Mouse (Mus musculus) limb, embryonic 12.5 days (tissue): ENCODE measurements around the gene Pomc. TPM values are rescaled to one million over a fixed set of nuclear protein-coding genes. Genes with fewer than 3 reads are reported as not detected.

ENCODE experiments used
- ATAC-seq: fragments of 200-750 bp; cut with Nextera tagmentation; 2 replicates; pipeline ENCODE4 v1.8.0; 2017; ENCODE audit warnings: low read depth, moderate TSS enrichment; ENCODE audit not compliant: insufficient number of reproducible peaks, insufficient read depth, low FRiP score, low TSS enrichment
- H3K27ac ChIP-seq: fragments of 300-500 bp; sonication (generic); 2 replicates; pipeline ENCODE4 v1.5.1; 2016; ENCODE audit warnings: mild to moderate bottlenecking, moderate library complexity
- H3K27me3 ChIP-seq: fragments of 300-500 bp; sonication (generic); 2 replicates; pipeline ENCODE4 v1.6.1; 2016; ENCODE audit warnings: mild to moderate bottlenecking, moderate library complexity
- H3K36me3 ChIP-seq: fragments of 300-500 bp; sonication (generic); 2 replicates; pipeline ENCODE4 v1.6.1; 2016; ENCODE audit warnings: mild to moderate bottlenecking, moderate library complexity
- H3K4me1 ChIP-seq: fragments of 300-500 bp; sonication (generic); replicated peaks from 2 replicates; pipeline ENCODE4 v1.6.1; 2016
- H3K4me2 ChIP-seq: fragments of 300-500 bp; sonication (generic); 2 replicates; pipeline ENCODE4 v1.6.1; 2016; ENCODE audit warnings: mild to moderate bottlenecking, moderate library complexity
- H3K4me3 ChIP-seq: fragments of 300-500 bp; sonication (generic); replicated peaks from 2 replicates; pipeline ENCODE4 v1.5.1; 2016; ENCODE audit warnings: mild to moderate bottlenecking
- H3K9ac ChIP-seq: fragments of 300-500 bp; sonication (generic); replicated peaks from 2 replicates; pipeline ENCODE4 v1.6.1; 2016; ENCODE audit warnings: mild to moderate bottlenecking, moderate library complexity
- H3K9me3 ChIP-seq: fragments of 300-500 bp; sonication (generic); 2 replicates; pipeline ENCODE4 v1.6.1; 2016; ENCODE audit warnings: mild to moderate bottlenecking, moderate library complexity
- WGBS: fragments of 180-500 bp; shearing (Covaris S2); methylation state at CpG from one replicate; pipeline ENCODE4 v1.1.7; 2016; 5-methylcytosine and 5-hydroxymethylcytosine counted together
- polyA plus RNA-seq: library from polyadenylated mRNA; unstranded; fragments of >200 nt; fragmentation: Nextera tagmentation; extraction: Ambion mirVana; gene quantifications from 2 replicates; pipeline ENCODE4 v1.2.1, GENCODE M21; 2016

Gene Pomc
- polyA plus RNA-seq, 1 experiment from 2014 or later: 5.4 TPM

- ATAC-seq: no peak
Observed at GRCm38 (mm10) chr12:4006079-4006478, 51.3 kb downstream of the Pomc start.

GRCm38 (mm10) chr12:4007181-4007580, 52.4 kb downstream of the Pomc start:
- Histone ChIP-seq H3K4me3 (no peak overlapping the region), H3K9me3 (no peaks in the 10 kb centered on the region), H3K36me3 (no peaks in the 10 kb centered on the region), H3K27me3 (no peaks in the 10 kb centered on the region; the same call in 1 of the 2 replicates), H3K27ac (no peak overlapping the region), H3K4me1 (peaks cover 23% of the 10 kb centered on the region), H3K9ac (no peak overlapping the region), H3K4me2 (no peak overlapping the region)
- 43% methylated on average over 4 of the region's 4 CpGs for WGBS
- no peak for ATAC-seq

More at GRCm38 (mm10) chr12:4006079-4006478, 51.3 kb downstream of the Pomc start:
- 87% methylated on average over 7 of the region's 7 CpGs for WGBS
- Histone ChIP-seq H3K36me3 (no peaks in the 10 kb centered on the region), H3K27ac (no peak overlapping the region), H3K4me2 (no peak overlapping the region), H3K27me3 (no peaks in the 10 kb centered on the region; the same call in 1 of the 2 replicates), H3K4me1 (peaks cover 23% of the 10 kb centered on the region), H3K4me3 (no peak overlapping the region), H3K9me3 (no peaks in the 10 kb centered on the region), H3K9ac (no peak overlapping the region)

- ATAC-seq: no peak
- no peaks in the 10 kb centered on the region for H3K9me3 ChIP-seq
- WGBS: 58% methylated on average over 4 of the region's 4 CpGs
Observed at GRCm38 (mm10) chr12:4007766-4008165, 53.0 kb downstream of the Pomc start.

GRCm38 (mm10) chr12:4008731-4009130, 54.0 kb downstream of the Pomc start:
- no peak overlapping the region for H3K4me3 ChIP-seq
- H3K36me3 ChIP-seq: no peaks in the 10 kb centered on the region
- H3K27ac ChIP-seq: no peak overlapping the region
- H3K4me2 ChIP-seq: peak overlapping the region; percentile 27
- 35% methylated on average over 12 of the region's 12 CpGs for WGBS
- H3K4me1 ChIP-seq: peaks cover 23% of the 10 kb centered on the region
- H3K9me3 ChIP-seq: no peaks in the 10 kb centered on the region
- no peak overlapping the region for H3K9ac ChIP-seq
- no peak for ATAC-seq
- no peaks in the 10 kb centered on the region; the same call in 1 of the 2 replicates for H3K27me3 ChIP-seq

More at GRCm38 (mm10) chr12:4007766-4008165, 53.0 kb downstream of the Pomc start:
- no peak overlapping the region for H3K4me2 ChIP-seq
- H3K36me3 ChIP-seq: no peaks in the 10 kb centered on the region
- no peak overlapping the region for H3K4me3 ChIP-seq
- H3K27ac ChIP-seq: no peak overlapping the region
- no peak overlapping the region for H3K9ac ChIP-seq
- no peaks in the 10 kb centered on the region; the same call in 1 of the 2 replicates for H3K27me3 ChIP-seq
- peaks cover 23% of the 10 kb centered on the region for H3K4me1 ChIP-seq

Other genes with a start within 250 kb of the Pomc start
- 260 and 282 TPM in 2 replicates for gene Dnmt3a, start 148.9 kb upstream of the Pomc start, polyA plus RNA-seq
- gene Efr3b, start 84.0 kb downstream of the Pomc start, polyA plus RNA-seq: 8.8 and 10.0 TPM in 2 replicates
- 11.4 and 12.1 TPM in 2 replicates for gene Dnajc27, start 127.6 kb downstream of the Pomc start, polyA plus RNA-seq
- gene Adcy3, start 178.2 kb downstream of the Pomc start, polyA plus RNA-seq: 12.9 and 14.0 TPM in 2 replicates